Mouse (Mus musculus): ENCODE measurements around the gene Slc44a4.
"Not testable (repeated sequence)": the region's sequence is repeated elsewhere in the genome, so short reads cannot be mapped to it uniquely, and the experiment has no call there.

Slc44a4 gene

DNA sequence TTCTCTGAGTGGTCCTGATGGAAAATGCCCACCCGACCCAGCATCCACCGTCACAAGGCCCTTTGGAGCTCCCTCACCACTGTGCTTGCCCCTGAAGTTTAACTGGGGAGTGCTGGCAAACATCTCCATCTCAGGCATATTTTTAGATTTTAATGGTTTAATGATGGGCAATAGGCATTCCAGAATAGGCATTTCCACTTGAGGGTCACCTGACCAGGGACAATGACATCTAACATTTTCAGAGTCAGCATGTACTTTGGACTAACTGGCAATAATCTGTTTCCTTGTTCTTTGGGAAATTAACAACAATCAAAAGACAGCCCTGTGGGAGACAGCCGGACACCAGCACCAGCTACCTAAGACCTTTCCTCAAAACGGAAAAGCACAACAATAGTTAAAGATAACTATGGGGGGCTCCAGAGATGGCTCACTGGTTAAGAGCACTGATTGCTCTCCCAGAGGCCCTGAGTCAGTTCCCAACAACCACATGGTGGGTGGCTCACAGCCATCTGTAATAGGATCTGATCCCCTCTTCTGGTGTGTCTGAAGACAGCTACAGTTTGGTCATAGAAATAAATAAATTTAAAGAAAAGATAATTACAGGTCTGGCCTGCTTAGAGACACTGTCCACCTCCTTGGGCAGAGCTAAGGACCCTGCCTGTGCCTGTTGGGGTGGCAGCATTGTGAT lies 29.0 kb downstream of the Slc44a4 start:
- in situ Hi-C loops (cut with MboI): no loop called here

DNA sequence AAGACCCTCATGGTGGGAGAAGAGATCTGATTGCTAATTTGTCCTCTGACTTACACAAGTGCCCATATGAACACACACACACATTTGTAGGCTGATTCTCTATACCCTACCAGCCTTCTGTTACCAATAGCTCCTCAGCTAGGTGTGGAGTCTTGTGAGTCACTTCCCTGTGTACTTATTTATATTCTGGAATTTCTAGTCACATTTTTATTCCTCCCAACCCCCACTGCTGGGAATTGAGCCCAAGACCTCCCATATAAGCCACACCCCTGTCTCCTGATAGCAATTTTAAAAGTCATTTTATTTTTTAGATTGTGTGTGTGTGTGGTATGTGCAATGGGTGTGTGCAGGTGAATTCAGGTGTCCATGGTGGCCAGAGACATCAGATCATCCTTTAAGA lies 30.1 kb downstream of the Slc44a4 start:
- in situ Hi-C loops (cut with MboI): no loop called here

DNA sequence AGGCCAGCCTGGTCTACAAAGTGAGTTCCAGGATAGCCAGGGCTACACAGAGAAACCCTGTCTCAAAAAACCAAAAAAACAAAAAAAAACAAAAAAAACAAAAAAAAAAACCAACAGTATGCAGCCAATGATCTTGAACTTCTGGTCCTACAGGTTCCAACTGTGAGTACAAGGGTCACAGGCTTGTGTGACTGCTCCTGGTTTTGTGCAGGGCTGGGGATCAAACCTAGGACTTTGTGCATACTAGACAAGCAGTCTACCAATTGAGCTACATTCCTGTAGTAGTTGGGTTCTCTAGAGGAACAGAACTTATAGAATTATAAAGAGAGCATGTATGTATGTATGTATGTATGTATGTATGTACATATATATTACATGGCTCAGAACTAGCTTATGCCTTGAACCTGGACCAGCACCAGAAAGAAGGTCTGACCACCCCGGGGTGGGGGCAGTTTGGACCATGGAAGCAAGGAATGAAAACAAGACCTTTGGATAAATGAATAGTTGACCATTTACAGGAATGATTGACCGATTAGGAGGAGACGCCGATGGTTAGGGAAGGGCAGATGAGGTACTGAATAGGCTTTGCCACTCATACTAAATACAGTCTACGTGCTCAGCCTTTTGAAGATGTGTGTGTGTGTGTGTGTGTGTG lies 32.3 kb downstream of the Slc44a4 start:
- in situ Hi-C loops (cut with MboI): no loop called here

DNA sequence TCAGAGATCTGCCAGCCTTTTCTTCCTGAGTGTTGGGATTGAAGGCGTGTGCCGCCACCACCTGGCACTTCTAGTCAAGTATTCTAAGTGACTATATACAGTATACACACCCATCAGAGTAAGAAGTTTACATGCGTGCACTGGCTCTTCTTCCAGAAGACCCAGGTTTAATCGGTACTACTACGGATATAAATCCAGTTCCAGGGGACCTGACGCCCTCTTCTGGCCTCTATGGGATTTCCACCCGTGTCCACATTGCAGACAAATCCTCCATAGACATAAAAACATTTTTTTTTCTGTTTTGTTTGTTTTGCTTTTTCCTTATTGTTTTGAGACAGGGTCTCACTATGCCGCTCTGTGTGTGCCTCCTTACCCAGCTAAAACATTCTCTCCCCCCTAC lies 33.3 kb downstream of the Slc44a4 start:
- in situ Hi-C loops (cut with MboI): no loop called here

DNA sequence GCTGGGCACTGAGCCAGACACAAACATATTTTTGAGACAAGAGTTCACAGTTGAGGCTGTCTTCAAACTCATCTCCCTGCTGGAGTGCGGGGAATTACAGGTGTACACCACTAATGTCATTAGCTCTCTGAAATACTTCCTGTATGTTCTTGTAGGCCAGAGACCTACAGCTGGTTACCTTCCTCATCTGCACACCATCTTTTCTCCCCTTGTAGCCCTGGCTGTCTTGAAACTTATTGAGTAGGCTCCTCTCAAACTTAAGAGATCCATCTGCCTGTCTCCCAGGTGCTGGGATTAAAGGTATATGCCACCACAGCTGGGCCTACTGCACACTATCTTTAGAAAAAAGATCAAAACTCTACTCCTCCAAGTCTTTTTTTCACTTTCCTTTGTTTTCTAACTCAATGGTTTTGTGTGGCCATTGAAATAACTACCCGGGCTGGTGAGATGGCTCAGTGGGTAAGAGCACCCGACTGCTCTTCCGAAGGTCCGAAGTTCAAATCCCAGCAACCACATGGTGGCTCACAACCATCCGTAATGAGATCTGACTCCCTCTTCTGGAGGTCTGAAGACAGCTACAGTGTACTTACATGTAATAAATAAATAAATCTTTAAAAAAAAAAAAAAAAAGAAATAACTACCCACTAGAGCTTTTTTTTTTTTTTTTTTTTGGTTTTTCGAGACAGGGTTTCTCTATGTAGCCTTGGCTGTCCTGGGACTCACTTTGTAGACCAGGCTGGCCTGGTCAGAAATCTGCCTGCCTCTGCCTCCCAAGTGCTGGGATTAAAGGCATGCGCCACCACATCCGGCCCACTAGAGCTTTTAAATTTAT lies 34.7 kb downstream of the Slc44a4 start:
- in situ Hi-C loops (cut with MboI): not testable (repeated sequence)

DNA sequence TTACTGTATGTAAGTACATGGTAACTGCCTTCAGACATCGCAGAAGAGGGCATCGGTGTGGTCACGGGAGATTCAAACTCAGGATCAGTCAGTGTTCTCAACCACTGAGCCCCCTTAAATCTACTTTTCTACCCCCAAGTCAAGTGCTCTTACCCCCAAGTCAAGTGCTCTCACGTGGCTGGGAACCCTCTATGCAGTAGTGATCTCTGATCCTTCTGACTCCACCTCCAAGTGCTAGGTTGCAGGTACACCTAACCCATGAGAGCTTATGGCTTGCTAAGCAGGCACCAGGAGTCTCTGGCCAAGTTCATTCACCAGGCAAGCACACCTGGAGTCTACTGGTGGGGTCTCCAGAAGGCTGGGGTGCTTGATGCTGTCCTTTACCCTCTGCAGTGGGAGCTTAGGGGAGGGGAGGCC lies 35.3 kb downstream of the Slc44a4 start:
- in situ Hi-C loops (cut with MboI): no loop called here

DNA sequence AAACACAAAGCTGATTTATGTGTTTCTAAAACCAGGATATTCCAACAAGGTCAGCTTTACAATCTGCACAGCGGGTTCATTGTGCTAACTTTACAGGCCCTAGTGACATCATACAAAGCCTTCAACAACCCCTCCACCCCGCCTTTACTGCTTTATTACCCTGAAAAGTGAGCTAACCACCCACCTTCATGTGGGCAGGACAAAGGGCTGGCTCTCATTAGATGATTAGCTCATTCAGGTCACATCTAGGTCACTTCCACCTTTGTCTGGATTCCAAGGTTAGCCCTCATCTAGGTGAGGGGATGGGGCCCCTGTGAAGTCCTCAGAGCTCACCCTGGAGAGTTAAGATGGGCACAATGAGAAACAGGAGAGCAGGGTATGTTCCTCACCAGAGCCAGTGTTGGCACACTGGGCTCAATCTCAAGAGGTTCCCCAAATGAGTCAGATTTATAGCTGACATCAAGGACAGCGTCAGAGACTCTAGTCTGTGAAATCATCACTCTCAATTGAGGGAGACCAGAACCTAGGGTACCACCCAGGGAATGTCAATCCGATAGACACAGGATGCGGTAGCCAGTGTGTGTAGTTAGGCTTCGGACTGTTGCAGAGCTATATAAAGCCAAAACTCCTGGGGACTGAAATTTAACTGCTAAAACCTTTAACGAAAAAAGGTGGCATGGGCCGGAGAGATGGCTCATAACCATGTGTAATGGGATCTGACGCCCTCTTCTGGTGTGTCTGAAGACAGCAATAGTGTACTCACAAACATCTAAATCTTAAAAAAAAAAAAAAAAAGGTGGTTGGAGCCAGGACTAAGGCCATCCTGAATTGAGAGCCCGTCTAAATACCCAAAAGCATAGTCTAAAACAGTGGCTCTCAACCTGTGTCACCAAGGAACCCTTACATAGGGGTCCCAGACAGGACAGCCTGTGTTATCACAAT lies 36.5 kb downstream of the Slc44a4 start:
- in situ Hi-C loops (cut with MboI): no loop called here

DNA sequence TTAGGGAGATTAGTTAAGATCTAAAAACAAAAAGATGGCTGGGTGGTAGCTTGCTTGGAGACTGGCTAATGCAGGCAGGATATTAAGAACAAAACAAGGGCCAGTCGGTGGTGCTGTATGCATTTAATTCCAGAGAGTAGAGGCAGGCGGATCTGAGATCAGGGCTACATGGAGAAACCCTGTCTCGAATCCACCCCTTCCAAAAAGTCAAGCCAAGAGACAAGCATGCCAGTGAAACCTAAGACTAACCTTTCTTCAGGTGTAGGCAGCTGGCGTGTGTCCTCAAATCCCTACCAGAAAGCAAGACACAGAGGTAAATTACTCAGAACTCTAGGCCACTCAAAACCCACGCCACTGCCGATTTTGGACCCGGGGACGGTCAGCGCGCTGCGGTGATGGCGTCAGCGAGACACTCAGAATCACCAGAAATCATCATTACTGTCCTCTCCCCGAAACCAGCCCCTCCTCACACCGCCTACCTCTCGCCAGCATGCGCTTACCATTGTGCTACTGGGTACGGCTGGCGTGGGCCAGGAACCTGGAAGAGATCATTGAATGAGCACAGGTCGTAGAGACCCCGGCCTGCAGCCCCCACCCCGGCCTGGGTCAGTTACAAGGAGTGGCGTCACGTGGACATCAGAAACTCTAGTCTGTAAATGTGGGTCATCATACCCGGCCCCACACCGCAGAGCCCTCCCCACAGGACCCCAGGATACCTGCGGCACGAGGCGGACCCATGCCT lies 37.5 kb downstream of the Slc44a4 start:
- in situ Hi-C loops (cut with MboI): no loop called here

DNA sequence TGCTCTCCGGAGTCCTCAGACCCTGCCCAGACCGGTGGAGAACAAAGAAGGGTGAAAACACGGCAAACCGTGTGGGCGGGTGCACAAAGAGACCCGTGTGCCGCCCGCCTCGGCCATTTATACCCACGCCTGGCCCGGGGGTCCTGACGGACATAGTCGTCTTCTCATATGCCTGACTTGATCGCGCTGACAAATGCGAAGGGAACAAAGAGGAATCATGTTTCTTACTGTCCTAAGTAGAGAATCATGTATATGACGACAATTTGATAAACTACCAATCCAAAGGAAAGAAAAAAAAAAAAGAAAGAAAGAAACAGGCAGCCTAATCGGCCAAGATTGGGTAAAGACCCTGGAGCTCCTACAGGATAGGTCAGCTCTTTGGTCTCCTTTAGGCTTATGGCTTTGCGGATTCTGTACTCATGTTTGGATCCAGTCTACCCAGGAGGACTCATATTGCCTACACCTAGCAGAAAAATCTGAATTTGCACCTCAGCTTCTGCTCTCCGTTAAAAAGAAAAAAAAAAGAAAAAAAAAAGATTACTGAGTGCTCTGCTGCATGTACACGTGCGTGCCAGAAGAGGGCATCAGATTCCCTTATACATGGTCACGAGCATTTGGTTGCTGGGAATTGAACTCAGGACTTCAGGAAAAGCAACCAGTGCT lies 38.2 kb downstream of the Slc44a4 start:
- in situ Hi-C loops (cut with MboI): no loop called here

DNA sequence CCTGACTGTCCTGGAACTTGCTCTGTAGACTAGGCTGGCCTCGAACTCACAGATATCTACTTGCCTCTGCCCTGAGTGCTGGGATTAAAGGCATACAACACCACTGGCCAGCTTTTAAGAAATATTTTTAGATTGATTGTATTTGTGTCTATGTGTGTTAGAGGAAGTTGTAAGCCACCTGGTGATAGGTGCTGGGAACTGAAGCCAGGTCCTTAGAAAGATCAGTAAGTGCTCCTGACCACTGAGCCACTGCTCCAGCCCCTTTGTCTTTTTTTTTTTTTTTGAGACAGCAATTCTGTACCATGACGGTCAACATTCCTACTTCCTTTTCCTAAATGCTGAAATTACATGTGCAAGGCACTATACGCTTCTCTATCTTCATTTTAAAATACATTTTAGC lies 39.0 kb downstream of the Slc44a4 start:
- in situ Hi-C loops (cut with MboI): no loop called here

DNA sequence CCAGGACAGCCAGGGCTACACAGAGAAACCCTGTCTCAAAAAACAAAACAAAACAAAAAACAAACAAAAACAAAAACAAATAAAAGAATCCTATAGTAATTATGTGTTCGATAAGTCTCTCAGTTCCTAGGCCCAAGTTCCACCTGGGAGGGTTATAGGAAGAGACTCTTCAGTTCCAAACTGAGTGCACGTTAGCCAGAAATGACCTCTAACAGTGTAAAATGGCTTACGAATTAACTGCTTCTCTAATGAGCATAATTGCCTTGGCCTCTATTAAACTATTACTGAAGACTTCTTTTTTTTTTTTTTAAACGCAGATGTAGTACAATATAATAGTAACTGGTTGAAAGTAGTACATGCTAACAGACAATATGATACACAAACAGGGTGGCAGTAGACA lies 39.6 kb downstream of the Slc44a4 start:
- in situ Hi-C loops (cut with MboI): no loop called here

DNA sequence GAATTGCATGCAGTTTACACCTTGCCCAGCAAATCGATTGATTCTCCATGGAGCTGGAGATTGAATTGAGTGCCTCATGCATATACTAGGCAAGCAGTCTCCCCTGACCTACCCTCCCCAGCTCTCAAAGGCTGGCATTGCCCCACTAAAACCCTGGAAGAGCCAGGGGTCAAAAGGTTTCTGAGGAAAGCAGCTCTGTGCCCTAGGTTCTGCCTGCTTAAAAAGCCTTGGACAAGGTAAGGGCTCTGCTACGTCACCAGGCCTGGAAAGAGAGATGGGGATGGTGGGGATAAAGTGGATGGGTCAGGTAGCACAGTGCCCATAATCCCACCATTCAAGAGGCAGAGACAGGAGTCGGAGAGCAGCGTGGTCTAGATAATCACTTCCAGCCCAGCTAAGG lies 40.6 kb downstream of the Slc44a4 start:
- in situ Hi-C loops (cut with MboI): no loop called here

DNA sequence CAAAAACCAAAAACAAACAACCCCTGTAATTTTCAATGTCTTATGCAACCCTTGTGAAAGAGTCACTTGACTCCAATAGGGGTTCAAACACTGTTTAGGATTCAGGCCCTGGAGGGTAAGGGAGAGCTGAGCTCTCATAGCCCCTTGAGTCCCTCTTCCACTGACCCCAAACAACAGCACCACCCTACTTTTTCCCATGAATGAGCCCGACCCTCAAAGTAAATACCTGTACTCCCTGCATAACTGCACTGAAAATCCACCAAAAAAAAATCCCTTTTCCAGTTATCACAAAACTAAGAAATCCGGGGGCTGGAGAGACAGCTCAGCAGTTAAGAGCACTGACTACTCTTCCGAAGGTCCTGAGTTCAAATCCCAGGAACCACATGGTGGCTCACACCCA lies 41.6 kb downstream of the Slc44a4 start:
- in situ Hi-C loops (cut with MboI): no loop called here

DNA sequence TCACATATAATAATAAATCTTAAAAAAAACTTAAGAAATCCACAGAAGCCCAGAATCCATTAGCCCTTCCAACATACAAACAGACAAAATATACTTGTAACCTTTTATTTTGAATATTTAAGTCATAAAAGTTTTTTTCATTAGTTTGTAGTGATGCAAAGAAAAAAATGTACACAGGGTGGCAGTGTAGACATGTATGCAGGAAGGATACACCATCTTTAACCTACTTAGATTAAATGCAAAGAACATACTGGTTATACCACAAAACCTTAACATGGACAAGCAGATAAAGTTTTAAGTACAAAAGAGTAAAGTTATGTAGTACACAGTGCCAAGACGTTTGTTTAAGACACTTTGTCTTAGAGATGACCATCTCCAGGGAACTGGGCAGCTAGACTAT lies 42.1 kb downstream of the Slc44a4 start:
- in situ Hi-C loops (cut with MboI): no loop called here

DNA sequence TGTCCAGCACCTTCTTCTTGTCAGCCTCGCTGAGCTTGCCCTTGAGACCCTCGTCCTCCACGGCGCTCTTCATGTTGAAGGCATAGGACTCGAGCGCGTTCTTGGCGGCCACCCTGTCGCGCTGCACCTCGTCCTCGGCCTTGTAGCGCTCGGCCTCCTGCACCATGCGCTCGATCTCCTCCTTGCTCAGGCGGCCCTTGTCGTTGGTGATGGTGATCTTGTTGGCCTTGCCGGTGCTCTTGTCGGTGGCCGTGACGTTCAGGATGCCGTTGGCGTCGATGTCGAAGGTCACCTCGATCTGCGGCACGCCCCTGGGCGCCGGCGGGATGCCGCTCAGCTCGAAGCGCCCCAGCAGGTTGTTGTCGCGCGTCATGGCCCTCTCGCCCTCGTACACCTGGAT lies 43.0 kb downstream of the Slc44a4 start:
- in situ Hi-C loops (cut with MboI): not testable (repeated sequence)

DNA sequence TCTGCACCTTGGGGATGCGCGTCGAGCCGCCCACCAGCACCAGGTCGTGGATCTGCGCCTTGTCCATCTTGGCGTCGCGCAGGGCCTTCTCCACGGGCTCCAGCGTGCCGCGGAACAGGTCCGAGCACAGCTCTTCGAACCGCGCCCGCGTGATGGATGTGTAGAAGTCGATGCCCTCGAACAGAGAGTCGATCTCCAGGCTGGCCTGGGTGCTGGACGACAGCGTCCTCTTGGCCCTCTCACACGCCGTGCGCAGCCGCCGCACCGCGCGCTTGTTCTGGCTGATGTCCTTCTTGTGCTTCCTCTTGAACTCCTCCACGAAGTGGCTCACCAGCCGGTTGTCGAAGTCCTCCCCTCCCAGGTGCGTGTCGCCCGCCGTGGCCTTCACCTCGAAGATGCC lies 43.7 kb downstream of the Slc44a4 start:
- in situ Hi-C loops (cut with MboI): not testable (repeated sequence)

DNA sequence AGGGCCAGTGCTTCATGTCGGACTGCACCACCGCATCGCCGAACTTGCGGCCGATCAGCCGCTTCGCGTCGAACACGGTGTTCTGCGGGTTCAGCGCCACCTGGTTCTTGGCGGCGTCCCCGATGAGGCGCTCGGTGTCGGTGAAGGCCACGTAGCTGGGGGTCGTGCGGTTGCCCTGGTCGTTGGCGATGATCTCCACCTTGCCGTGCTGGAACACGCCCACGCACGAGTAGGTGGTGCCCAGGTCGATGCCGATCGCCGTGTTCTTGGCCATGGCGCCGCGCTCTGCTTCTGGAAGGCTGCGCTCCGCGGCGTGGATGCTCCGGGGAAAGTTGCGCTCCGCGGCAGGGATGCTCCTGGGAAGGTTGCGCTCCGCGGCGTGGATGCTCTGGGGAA lies 44.5 kb downstream of the Slc44a4 start:
- in situ Hi-C loops (cut with MboI): not testable (repeated sequence)

DNA sequence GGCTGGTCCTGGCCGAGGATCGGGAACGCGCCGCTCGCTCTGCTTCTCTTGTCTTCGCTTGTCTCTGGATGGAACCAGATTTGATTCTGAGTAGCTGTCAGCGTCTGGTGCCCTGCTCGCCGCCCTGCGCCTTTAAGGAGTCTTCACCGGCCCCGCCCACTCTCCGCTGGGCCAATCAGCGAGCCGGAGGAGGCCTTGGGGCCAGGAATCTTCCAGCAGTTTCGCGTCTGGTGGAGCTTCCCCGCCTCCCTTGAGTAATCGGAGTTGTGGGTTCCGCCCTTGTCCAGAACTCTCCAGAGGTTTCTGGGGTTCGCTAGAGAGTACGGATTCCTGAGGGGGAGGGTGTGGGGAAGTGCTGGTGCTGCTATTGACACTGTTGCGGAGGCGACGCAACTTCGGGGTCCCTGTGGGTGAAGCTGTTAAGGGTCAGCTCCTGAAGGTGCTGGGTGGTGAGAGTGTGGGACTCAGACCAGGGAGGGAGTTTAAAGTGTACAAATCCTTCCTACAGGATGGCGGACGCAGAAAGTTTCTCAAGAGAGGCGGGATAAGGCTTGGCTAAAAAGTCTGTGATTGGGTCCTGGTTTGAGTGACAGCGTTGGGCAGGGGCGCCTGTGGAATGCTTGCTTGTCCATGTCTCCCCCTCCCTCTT lies 45.0 kb downstream of the Slc44a4 start, which contains the start of gene Hspa1b:
Hspa1b (minus strand) TSS at position 109 of the 649 bp plus-strand sequence.
- in situ Hi-C loops (cut with MboI): not testable (repeated sequence)

DNA sequence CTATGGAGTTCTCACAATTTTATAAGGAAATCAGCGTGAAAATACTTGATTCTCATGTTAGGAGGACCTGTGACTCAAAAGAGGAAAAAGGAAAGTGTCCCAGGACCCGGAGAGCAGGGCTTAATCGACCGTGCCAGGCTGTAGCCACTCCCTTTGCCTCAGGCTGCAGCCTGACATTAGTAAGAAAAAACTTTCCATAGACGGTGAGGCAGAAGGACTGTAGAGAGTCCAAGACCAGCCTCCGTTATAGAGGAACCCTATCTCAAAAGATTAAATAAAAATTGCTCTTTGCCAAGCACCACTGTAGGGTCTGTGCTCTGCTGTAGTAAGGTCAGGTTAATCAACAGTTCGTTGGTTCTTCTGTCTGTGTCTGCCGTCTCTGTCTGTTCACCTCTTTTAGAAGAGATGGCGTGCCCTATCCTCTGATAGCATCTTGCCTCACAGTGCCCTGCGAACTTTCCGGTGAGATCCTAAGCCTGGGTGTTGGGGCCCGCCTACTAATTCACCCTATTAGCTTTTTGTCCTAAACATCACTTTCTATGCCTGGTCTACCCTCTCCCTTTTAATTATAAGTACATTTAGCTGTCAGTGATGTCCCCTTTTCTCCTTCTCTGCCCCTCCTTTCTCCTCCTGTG lies 45.7 kb downstream of the Slc44a4 start:
- in situ Hi-C loops (cut with MboI): no loop called here

Measured in mature B cell (primary cell).